Mouse (Mus musculus): ENCODE measurements around the gene Klrg2. TPM values are rescaled to one million over a fixed set of nuclear protein-coding genes. Genes with fewer than 3 reads are reported as not detected.

Gene Klrg2
- not detected for total RNA-seq (2023)

GRCm38 (mm10) chr6:38636852-38637618, at the start of gene Klrg2:
Gene Klrg2 (minus strand): TSS chr6:38637242.

GRCm38 (mm10) chr6:38662714-38663615, 25.9 kb upstream of the Klrg2 start, which contains the start of gene Clec2l:
Gene Clec2l (plus strand): TSS chr6:38663069.

Other genes starting within 250 kb of the Klrg2 start
- gene Ubn2, start 203.3 kb downstream of the Klrg2 start, total RNA-seq (2023): 10 to 100 TPM; 56.4 to 57.7 TPM
- 10 to 100 TPM; 20.4 to 33.4 TPM for gene Fmc1, start 103.7 kb downstream of the Klrg2 start, total RNA-seq (2023)
- 100 to 1,000 TPM; 392 to 406 TPM for gene Luc7l2, start 85.9 kb downstream of the Klrg2 start, total RNA-seq (2023)
- not detected for gene Clec2l, start 25.8 kb upstream of the Klrg2 start, total RNA-seq (2023)
- under 1 TPM; 0.59 to 0.84 TPM for gene Tbxas1, start 238.2 kb upstream of the Klrg2 start, total RNA-seq (2023)
- 10 to 100 TPM; 23.5 to 31.1 TPM for gene Hipk2, start 238.9 kb upstream of the Klrg2 start, total RNA-seq (2023)

Data from T-cell, adult 66 days (primary cell).